Mouse (Mus musculus): ENCODE results near the gene Ddx47. TPM values are rescaled to one million over a fixed set of nuclear protein-coding genes. Genes with fewer than 3 reads are reported as not detected.

Gene Ddx47
- total RNA-seq, 2 experiments from 2014 or later, result 54.8 to 55.6 TPM

DNA sequence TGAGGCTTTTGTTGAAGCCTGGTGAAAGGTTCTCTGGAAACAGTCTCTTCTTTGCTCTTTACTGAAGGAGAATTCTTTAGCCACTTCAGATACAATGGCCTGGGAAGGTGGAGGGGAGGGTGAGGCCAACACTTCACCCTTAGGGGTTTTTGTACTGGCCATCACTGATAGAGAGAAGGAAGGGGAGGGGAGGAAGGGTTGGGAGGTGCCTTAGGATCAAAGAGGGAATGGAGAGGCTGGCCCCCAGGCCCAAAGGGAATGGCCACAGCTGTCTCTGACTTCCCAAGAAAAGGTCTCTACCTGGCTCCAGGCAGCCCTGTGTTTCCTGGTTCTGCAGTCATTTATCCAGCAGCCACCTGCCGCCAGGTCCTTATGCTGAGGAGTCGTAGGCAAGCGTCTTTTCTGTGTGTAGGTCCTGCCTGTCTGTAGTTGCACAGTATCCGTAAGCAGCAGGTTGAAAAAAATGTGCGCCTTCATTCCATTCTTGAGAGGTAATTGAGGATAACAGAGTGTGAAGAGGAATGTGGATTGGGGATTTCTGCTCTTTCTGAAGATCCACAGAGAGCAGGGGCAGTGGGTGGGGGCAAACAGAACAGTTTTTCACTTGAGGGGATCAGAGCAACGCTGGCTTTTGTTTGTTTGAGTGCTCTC lies 55.5 kb downstream of the Ddx47 start:
- no peak for DNase-seq (ENCODE audit: extremely low spot score in 1 of 2, low spot score in 1 of 2)

DNA sequence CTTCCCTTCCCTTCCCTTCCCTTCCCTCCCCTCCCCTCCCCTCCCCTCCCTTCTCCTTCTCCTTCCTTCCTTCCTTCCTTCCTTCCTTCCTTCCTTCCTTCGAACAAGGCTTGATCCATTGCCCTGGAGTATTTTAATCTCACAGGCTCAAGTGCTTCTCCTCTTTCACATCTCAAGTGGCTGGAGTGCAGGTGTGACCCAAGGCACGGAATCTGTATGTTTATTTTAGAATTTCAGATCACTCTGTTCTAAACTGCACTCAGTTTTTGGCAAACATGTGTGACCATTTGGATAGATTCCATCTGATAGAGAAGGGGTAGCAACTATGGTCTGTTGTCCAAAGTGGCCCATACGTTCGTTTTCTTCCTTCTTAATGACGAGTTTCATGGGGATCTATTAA lies 56.8 kb downstream of the Ddx47 start:
- DNase-seq (ENCODE audit: extremely low spot score in 1 of 2, low spot score in 1 of 2), result no peak

- DNase-seq (ENCODE audit: extremely low spot score in 1 of 2, low spot score in 1 of 2), result no peak
Observed at GRCm38 (mm10) chr6:135069856-135070255, 58.4 kb downstream of the Ddx47 start.

DNA sequence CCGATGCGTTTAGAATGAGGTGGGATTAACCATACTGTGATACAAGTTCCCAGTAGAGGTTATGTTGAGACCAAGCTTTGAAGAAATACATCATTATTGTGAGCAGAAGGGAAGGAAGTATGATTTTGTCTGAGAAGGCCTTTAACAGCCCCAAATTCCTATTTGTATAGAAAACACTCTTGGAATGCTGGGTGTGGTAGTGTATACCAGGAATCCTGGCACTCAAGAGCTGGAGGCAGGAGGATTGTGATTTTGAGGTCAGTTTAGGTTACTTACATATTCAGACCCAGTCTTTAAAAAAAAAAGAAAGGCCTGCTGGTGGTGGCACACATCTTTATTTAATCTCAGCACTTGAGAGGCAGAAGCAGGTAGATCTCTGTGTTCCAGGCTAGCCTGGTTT lies 58.9 kb downstream of the Ddx47 start:
- DNase-seq (ENCODE audit: extremely low spot score in 1 of 2, low spot score in 1 of 2), result no peak

Other genes starting within 250 kb of the Ddx47 start
- 10 to 100 TPM in 1 of 2 experiments, 1 to 10 TPM in 1; 8.9 to 10.4 TPM for gene Dusp16, start 219.0 kb upstream of the Ddx47 start, total RNA-seq (2021)
- gene Crebl2, start 181.5 kb upstream of the Ddx47 start, total RNA-seq (2021), result 10 to 100 TPM; 26.6 to 33.1 TPM
- gene Gpr19, start 113.0 kb upstream of the Ddx47 start, total RNA-seq (2021), result 10 to 100 TPM; 25.2 to 28.3 TPM
- gene Cdkn1b, start 91.2 kb upstream of the Ddx47 start, total RNA-seq (2021), result 10 to 100 TPM; 51.3 to 51.5 TPM
- gene Apold1, start 29.9 kb upstream of the Ddx47 start, total RNA-seq (2021), result 1 to 10 TPM; 2.5 to 2.8 TPM
- not detected for gene Gprc5a, start 54.0 kb downstream of the Ddx47 start, total RNA-seq (2021)
- not detected for gene Gprc5d, start 106.7 kb downstream of the Ddx47 start, total RNA-seq (2021)
- 100 to 1,000 TPM; 156 to 157 TPM for gene Fam234b, start 186.4 kb downstream of the Ddx47 start, total RNA-seq (2021)
- 10 to 100 TPM; 68.8 to 86.0 TPM for gene Hebp1, start 186.4 kb downstream of the Ddx47 start, total RNA-seq (2021)
- not detected for gene Gsg1, start 242.7 kb downstream of the Ddx47 start, total RNA-seq (2021)

All from layer of hippocampus, postnatal 25 days (tissue).